Mouse (Mus musculus): ENCODE results near the gene Lbhd1. TPM values are rescaled to one million over a fixed set of nuclear protein-coding genes. Genes with fewer than 3 reads are reported as not detected.
"Not testable (repeated sequence)": the region's sequence is repeated elsewhere in the genome, so short reads cannot be mapped to it uniquely, and the experiment has no call there.

The Lbhd1 gene
- total RNA-seq, 4 experiments from 2014 or later, result 0.54 to 7.3 (median 1.7) TPM

DNA sequence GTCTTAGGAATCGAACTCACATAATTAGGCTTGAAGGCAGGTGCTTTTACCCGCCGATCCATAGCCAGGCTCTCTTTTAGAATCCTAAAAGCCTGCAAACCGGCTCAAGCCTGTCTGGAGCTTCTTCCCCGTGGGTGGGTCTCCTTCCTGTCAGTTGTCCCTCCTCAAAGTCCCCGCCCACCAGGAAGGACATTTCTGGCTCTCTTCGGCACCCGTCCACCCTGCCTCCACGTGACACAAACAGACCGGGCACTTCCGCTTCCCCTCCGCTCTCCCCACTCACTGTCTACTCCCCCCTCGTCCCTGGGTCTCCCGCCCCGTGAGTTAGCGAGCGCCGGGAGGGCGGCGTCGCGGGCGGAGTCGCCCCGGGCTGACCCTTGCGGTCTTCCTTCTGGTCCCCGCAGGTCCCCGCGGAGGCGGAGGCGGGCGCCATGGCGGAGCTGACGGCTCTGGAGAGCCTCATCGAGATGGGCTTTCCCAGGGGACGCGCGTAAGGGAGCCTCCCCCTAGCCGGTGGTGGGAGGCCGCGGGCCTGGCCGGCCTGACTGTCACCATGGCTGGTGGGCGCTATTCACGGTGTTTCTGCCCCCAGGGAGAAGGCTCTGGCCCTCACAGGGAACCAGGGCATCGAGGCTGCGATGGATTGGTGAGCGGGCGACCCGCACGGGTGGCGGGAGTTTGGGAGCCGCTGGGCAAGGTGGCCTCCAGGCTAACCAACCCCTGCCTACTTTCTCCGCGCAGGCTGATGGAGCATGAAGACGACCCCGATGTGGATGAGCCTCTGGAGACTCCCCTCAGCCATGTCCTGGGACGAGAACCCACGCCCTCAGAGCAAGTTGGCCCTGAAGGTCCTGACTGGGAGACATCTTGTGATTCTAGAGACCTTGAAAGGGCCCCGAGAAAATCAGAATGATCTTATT is 12.0 kb upstream of the Lbhd1 start, which contains the start of gene Ubxn1:
Ubxn1 (plus strand) TSS at position 230 of the 920 bp plus-strand sequence.
- DNase-seq (ENCODE audit: low spot score in 2 of 2), result peak; percentile 95 to 96

DNA sequence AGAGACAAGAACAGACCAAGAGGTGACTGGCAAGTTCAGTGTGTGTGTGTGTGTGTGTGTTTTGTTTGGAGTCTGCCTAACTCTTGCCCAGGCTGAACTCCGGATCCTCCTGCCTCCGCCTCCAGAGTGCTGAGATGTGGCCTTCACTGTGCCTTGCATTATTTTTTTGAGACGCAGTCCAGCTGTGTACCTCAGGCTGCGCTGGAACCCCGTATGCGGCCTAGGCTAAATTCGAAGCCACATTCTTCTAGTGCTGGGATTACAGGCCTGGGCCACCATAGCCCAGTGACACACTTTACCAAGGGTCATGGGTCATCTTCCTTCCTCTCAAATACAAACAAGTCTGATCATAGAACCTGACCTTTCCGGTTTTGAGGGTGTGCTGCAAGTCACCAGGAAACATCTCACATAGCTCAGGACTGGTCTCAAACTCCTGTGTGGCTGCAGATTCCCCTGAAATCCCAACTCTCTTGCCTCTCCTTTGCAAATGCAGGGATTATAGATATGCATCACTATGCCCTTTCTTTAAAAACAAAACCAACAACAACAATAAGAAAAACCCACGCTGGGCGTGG is 11.2 kb upstream of the Lbhd1 start:
- DNase-seq (ENCODE audit: low spot score in 2 of 2), result no peak

DNA sequence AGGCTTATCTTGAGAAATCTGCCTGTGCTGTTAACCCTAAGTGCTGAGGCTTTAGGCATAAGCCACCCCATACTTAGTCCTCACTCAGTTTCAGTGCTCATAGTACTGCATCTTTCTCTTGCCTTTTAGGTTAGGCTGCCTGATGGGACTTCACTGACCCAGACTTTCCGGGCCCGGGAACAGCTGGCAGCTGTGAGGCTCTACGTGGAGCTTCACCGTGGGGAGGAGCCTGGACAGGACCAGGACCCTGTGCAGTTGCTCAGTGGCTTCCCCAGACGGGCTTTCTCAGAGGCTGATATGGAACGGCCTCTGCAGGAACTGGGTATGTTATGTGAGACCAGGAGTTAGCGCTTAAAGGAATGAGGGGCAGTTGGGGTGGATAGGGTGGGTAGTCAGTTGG is 8.5 kb upstream of the Lbhd1 start:
- DNase-seq (ENCODE audit: low spot score in 2 of 2), result no peak

DNA sequence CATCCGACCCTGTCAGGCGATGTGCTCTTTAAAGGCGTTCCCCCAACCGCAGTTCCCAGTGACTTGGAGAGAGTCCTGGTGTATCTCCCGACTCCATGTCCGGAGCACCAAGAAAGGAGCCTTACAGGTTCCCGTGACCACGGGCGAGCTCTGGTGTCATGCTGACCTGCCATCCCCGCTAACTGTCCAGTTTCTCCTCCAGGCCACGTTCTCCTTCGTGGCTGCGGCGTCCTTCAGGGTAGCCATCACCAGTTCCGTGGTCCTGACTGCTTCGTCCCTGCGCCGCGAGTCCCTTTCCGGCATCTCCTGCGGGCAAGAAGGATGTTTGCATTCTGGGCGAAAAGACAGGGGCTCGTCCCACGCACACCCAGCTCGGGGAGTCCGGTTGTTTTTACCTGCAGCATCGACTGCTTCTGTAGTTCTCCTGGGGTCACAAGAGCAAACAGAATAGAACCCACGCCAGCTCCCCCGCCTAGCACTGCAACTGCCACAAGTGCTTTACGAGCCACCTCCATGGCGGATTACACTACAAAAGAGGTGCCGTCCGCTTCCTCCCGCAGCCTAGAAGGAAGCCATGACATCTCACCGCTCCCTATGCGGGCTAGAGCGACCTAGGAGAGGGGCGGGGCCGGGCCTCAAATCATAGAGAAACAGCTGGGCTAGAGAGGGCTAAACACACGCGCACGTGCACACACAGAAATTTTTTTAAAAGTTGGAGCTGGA is 3.1 kb upstream of the Lbhd1 start, which contains the start of gene Uqcc3:
Uqcc3 (minus strand) TSS at position 613 of the 723 bp plus-strand sequence.
- peak; percentile 85 for DNase-seq (ENCODE audit: low spot score in 2 of 2)

DNA sequence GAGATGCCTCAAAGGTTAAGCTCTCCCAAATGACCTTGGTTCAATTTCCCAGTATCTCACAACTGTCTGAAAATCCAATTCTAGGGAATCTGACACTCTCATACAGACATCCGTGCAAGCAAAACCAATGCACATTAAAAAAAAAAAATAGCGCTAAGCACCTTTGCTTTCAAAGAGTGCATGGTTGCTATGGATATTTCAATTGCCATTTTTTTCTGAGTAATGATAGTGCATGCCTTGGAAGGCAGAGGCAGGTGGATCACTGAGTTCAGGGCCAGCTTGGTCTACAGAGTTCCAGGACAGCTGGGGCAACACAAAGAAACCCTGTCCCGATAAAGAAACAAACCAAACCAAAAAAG is 2.5 kb upstream of the Lbhd1 start:
- DNase-seq (ENCODE audit: low spot score in 2 of 2), result no peak

DNA sequence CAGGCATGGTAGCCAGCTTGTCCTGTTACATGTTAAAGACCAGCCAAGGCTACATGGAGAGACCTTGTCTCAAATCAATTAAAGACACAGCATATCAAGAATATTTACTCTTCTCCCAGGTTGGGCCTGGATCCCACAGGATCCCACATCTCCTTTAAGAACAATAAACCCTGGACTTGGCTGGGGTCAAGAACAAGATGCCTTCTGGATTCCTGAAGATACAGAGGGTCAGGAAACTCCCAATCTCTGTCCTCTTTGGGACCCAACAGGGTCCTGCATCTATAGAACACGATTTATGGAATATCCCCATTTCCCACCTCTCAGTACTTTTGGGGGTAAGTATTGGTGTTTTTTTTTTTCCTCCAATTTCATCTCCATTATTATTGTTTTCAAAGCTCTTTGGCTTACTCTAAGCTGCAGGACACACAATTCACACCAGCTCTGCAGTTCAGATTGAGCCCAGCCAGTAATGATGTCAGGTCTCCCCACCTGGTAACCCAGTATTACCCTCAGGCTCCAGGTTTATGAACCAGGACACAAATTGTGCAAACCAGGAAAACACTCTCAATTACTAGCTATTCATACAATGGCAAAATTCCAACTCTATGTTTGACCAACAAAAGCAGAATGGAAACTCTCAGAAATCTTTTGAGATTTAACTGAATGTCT is 3.5 kb downstream of the Lbhd1 start:
- DNase-seq (ENCODE audit: low spot score in 2 of 2), result no peak

DNA sequence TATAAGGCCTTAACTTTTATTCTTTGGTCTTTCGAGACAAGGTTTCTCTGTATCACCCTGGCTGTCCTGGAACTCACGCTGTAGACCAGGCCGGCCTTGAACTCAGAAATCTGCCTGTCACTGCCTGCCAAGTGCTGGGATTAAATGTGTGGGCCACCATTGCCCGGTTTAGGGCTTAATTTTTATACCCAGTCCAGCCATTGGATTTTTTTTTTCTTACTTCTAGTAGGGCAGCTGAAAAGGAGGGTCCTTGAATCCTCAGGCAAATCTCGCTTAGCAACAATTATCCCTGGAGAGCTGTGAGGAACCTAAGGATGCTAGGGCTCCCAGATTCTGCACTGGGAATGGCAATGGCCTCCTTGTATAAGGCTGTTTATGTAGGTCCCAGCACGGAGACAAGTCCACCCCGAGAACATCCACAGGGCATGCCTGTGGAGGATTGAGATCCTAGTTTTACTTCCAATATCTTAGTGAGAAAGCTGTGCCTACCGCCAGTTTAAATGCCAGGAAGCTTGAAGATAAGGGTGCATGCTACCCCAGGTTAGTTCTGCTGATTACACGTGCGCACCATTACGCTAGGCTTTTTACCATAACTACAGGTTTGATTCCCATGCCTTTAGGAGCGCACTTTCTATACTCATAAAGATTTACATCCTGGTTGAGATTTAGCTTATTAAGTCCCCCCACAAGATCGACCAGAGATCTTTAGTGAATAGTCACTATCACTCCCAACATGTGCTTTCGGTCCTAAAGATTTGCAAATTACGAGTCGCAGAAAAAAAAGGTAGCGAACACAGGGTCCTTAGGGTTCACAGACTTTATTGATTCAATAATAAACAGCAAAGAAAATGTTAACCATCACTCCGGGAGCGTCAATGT is 4.3 kb downstream of the Lbhd1 start:
- DNase-seq (ENCODE audit: low spot score in 2 of 2), result no peak

DNA sequence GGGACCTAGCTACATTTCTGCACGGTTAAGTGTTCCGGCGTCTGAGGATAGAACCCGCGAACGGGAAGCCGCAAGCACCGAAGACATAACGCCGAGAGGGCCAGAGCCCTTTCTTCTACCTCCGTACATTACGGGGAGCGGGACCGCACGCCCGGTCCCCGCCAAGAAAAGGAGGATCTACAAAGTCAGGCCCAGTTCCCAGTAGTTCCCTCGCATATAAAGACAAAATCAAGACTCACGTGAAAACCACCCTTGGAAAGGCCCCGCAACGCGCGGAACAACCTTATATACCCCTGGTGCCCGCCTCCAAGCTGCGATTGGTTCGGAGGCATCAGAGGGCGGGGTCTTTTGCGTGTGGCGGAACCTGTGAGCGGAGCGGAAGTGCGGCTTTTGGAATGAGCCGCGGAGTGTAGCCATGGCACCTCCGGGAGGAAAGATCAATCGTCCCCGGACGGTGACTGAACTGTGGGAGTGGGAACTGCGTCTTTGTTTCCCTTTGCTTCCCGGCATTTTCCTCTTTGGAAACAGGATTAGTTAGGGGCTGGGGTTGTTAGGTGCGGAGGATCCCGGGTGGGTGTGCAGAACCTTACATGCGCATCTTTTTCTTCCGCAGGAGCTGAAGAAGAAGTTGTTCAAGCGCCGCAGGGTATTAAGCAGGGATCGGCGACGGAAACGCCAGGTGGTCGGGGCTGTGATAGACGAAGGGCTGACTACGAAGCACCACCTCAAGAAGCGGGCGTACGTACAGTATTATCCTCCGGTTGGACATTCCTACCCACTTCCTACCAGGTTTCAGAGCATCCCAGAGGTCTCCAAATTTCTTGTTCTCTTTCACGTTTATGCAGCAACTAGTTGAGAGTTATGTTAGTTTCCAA is 5.2 kb downstream of the Lbhd1 start, which contains the start of the genes 1810009A15Rik and Gm49416:
1810009A15Rik (plus strand) TSS at position 343 of the 875 bp plus-strand sequence.
Gm49416 (plus strand) TSS at position 416 of the 875 bp plus-strand sequence.
- DNase-seq (ENCODE audit: low spot score in 2 of 2), result peak; percentile 86 to 91

DNA sequence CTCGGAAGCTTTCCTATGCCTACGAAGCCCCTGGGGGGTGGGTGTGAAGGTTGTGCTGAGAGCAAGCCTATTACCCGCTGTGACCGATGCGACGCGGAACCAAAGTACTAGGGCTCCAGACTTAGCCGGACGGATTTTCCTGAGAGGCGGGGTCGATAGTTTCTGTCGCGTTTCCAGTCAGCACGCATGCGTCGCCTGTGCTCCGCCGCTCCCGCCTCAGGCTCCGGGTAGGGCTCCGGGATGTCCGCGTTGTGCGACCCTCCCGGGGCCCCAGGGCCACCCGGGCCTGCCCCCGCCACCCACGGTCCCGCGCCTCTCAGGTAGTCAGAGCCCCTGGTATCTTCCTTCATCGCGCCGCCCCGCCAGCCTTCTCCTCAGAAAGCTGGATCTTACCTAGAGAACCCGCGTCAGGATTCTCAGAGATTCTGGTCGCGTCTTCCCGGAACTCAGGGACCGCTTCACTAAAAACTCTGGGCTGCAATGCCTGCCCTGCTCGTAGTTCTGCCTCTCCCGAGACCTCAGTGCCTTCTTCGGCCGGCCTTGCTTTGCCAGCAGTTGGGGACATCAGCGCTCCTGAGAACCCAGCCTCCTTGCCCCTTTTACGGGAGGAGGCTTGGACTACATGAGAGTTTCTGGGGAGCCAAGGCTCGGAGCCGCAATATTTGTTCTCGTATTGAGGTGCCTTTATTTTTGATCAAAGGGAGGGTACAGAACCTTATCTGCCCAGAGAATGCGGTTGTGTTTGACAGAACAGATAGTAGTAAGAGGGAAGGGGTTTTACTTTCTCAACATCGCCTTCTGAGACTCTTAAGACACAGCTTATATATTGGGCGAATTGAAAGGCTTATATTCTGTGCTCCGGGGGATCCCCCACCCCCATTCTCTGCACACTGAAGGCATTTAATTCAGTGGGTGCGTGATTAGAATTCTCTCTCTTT is 9.6 kb downstream of the Lbhd1 start, which contains the start of gene Ints5:
Ints5 (plus strand) TSS at position 177 of the 938 bp plus-strand sequence.
- DNase-seq (ENCODE audit: low spot score in 2 of 2), result peak; percentile 66 to 70

DNA sequence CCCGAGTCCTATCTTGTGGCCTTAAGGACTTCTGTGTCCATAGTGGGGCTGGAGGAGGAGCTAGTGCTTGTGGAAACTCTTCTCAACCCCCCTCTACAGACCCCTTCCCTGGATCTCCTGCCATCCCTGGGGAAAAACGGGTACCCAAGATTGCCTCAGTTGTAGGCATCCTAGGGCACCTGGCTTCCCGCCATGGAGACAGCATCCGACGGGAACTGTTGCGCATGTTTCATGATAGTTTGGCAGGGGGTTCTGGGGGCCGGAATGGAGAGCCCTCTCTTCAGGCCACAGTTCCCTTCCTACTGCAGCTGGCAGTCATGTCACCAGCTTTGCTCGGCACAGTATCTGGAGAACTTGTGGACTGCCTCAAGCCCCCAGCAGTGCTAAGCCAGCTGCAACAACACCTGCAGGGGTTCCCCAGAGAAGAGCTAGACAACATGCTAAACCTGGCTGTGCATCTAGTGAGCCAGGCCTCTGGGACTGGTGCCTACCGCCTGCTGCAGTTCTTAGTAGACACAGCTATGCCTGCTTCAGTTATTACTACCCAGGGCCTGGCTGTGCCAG is 11.9 kb downstream of the Lbhd1 start:
- DNase-seq (ENCODE audit: low spot score in 2 of 2), result no peak

DNA sequence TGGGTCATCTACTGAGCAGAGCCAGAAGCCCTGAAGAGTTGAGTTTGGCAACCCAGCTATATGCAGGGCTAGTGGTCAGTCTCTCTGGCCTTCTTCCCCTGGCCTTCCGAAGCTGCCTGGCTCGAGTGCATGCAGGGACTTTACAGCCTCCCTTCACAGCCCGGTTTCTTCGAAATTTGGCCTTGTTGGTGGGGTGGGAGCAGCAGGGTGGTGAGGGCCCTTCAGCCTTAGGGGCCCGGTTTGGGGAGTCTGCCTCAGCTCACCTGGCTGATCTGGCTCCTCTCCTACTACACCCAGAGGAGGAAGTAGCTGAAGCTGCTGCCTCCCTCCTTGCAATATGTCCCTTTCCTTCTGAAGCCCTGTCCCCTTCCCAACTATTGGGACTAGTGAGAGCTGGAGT is 12.7 kb downstream of the Lbhd1 start:
- not testable (repeated sequence) for DNase-seq (ENCODE audit: low spot score in 2 of 2)

DNA sequence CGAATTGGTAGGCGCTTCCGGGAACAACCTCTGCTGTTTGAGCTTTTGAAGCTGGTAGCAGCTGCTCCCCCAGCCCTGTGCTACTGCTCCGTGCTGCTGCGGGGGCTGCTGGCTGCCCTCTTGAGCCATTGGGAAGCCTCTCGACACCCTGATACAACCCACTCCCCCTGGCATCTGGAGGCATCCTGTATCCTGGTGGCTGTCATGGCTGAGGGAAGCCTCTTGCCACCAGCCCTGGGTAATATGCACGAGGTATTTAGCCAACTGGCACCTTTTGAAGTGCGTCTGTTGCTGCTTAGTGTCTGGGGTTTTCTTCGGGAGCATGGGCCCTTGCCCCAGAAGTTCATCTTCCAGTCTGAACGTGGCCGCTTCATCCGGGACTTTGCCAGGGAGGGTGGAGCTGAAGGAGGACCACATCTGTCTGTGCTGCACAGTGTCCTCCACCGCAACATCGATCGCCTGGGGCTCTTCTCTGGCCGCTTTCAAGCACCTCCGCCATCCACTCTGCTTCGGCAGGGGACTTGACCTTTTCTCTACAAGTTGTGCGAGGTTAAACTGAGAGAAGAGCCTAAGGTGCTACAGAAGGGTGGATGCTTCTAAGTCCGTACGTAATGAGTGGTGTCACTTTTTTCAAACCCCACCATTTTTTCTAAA is 13.8 kb downstream of the Lbhd1 start:
- not testable (repeated sequence) for DNase-seq (ENCODE audit: low spot score in 2 of 2)

DNA sequence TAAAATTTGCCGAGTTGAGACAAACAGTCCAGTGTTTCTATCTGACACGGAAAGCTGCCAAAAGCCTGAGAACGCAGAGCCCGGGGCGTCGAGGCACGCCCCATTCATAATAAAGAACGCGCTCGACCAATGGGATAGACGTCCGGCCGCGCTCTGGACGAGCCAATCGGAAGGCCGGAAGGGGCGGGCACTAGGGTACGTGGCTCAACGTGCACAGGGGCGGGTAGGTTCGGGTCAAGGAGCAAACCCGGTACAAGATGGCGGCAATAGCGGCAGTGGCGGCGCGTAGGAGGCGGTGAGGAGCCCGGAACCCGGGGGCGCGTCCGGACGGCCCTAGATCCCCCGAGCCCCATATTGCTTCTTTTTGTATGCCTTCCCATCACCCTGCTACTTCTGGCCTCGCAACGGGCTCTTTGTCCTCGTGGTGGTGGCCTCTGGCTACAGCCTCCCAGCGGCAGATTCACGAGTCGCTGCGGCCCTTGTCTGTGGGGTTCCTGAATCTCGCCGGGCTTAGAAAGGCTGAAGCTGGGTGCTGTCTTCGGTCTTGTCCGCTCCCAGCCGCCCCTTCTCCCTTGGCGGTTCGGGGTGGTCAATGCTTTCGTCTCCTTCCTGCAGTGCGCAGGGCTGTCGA is 14.4 kb downstream of the Lbhd1 start, which contains the start of gene Ganab:
Ganab (plus strand) TSS at position 207 of the 631 bp plus-strand sequence.
- DNase-seq (ENCODE audit: low spot score in 2 of 2), result peak; percentile 91

DNA sequence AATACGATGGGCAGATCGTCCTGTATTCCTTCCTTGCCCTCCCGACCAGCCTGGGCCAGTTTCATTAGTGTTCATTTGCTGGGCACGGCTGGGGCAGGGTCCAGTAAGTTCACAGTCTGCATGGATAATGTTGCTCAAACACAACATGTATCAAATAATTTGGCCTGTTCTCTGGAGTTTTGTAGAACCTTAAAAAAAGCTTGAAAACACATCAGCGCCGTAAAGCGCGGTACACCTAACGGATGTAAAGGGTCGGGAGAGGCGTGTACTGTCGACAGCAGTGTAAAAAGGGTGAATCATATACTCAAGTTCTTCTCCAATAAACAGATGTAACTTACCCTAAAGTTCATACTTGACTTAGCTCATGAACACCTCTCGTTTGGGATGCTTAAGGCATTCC is 15.0 kb downstream of the Lbhd1 start:
- no peak for DNase-seq (ENCODE audit: low spot score in 2 of 2)

DNA sequence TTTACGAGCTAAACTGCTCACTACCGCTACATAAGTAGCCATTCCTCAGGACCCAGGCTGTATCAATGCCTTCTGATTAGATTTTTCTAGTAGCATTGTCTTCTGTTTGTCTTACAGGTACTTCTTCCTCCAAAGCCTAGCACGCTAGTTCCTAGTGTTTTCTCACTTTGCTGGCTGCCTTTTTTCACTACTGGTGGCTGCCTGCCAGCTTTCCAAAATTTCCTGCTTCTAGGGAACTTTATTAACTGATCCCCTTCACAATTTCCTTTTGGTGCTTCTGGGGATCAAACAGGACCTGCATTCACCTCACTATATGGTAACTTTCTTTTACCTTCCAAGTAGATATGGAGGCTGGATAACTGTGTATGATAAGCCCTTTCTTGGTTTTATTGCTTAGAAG is 15.5 kb downstream of the Lbhd1 start:
- no peak for DNase-seq (ENCODE audit: low spot score in 2 of 2)

DNA sequence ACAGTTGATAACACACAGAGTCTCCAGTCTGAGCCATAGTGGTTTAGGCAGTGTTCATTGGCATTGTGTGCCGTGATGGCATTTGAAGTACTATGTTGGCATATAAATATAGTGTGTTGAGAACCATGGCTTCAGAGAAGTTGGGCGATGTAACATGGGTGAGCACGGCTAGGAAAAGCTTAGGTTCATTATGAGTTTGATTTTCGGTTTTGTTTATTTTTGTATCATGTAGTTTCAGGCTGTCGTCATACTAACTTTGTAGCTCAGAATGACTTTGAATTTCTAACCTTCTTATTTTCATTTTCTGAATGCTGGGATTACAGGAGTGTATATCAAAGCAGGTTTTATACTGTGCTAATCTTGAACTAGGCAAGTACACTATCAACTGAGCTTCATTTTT is 19.9 kb downstream of the Lbhd1 start:
- no peak for DNase-seq (ENCODE audit: low spot score in 2 of 2)

DNA sequence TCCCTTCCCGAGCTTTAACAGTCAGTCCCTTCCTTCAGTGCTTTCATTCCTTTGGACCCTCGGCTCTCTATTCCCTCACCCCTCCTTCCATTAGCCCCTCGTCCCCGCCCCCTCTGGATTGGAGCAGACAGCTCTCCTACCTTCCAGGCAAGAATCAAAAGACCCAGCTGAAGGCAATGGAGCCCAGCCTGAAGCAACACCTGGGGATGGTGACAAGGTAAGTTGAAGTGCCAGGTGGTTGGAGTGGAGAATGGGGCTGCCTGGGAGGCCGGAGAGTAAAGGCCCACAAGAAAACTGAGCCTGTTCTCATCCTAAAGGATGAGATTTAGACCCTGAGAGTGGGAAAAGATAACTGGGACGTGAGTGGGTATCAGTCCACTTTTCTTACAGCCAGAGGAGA is 25.0 kb downstream of the Lbhd1 start:
- no peak for DNase-seq (ENCODE audit: low spot score in 2 of 2)
